Mouse (Mus musculus): ENCODE measurements around the gene Hspbap1. TPM values are rescaled to one million over a fixed set of nuclear protein-coding genes. Genes with fewer than 3 reads are reported as not detected.

Gene Hspbap1
- total RNA-seq, 2 experiments from 2014 or later: 6.1 to 6.6 TPM

- ATAC-seq (ENCODE audit: poor library complexity, severe bottlenecking): peak; percentile 50
These were observed 101.1 kb downstream of the Hspbap1 start, which contains the start of gene Parp14 for GRCm38 (mm10) chr16:35871048-35871851. Gene Parp14, minus strand, starts transcription at chr16:35871544.

- ATAC-seq (ENCODE audit: poor library complexity, severe bottlenecking): peak; percentile 16
These were observed 101.7 kb downstream of the Hspbap1 start for GRCm38 (mm10) chr16:35871898-35872297.

DNA sequence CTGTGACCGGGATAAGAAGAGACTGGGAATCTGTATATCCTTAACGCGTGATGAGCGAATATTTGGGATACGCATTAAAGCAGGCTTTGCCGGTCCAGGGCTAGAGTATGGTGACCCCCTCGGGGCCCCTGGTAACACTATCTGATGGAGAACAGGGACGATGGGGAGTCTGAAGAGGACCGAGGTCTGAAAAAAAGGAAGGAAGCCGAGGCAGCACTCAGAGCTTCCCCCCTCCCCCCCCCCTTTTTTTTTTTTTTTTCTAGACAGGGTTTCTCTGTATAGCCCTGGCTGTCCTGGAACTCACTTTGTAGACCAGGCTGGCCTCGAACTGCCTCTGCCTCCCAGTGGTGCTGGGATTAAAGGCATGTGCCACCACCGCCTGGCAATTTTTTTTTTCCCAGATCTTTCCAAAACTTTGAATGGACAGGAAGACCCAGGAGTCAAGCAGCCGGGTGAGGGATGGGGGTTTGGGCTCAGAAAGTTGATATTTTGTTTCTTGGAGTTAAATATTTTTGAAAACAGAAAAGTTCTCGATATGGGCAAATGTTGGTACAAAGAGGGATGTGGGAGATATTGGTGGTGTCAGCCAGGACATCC is 102.3 kb downstream of the Hspbap1 start:
- peak; percentile 39 for ATAC-seq (ENCODE audit: poor library complexity, severe bottlenecking)

GRCm38 (mm10) chr16:35874416-35874815 is 104.2 kb downstream of the Hspbap1 start:
- peak; percentile 66 for ATAC-seq (ENCODE audit: poor library complexity, severe bottlenecking)

Other genes starting within 250 kb of the Hspbap1 start
- gene Sema5b, start 229.2 kb upstream of the Hspbap1 start, total RNA-seq (2015): not detected in 2 replicates
- gene Sema5b, start 229.2 kb upstream of the Hspbap1 start, total RNA-seq (2017): not detected in 2 replicates
- gene Dirc2, start 1.0 kb upstream of the Hspbap1 start, total RNA-seq (2015): 17.8 and 23.2 TPM in 2 replicates
- 13.0 and 14.1 TPM in 2 replicates for gene Dirc2, start 1.0 kb upstream of the Hspbap1 start, total RNA-seq (2017)
- gene Parp14, start 101.2 kb downstream of the Hspbap1 start, total RNA-seq (2015): 35.4 and 36.6 TPM in 2 replicates
- 41.9 and 42.4 TPM in 2 replicates for gene Parp14, start 101.2 kb downstream of the Hspbap1 start, total RNA-seq (2017)
- gene Parp9, start 168.1 kb downstream of the Hspbap1 start, total RNA-seq (2015): 25.0 and 26.3 TPM in 2 replicates
- 48.2 and 63.1 TPM in 2 replicates for gene Parp9, start 168.1 kb downstream of the Hspbap1 start, total RNA-seq (2017)
- gene Dtx3l, start 168.8 kb downstream of the Hspbap1 start, total RNA-seq (2015): 32.6 and 36.5 TPM in 2 replicates
- gene Dtx3l, start 168.8 kb downstream of the Hspbap1 start, total RNA-seq (2017): 50.0 and 51.3 TPM in 2 replicates
- gene Kpna1, start 208.4 kb downstream of the Hspbap1 start, total RNA-seq (2015): 36.0 and 39.1 TPM in 2 replicates
- gene Kpna1, start 208.4 kb downstream of the Hspbap1 start, total RNA-seq (2017): 29.4 and 31.9 TPM in 2 replicates